Mouse (Mus musculus): ENCODE measurements around the gene Gm7358. TPM values are rescaled to one million over a fixed set of nuclear protein-coding genes. Genes with fewer than 3 reads are reported as not detected.
"Not testable (repeated sequence)": the region's sequence is repeated elsewhere in the genome, so short reads cannot be mapped to it uniquely, and the experiment has no call there.

Gene Gm7358
- polyA plus RNA-seq (2016; fragmentation: Nextera tagmentation; extraction: Ambion mirVana): not detected in 2 replicates

- 83% methylated on average over 1 of the region's 2 CpGs for WGBS
- H3K4me1 ChIP-seq (replicated peaks); H3K9ac ChIP-seq; H3K36me3 ChIP-seq; ATAC-seq (ENCODE audit: insufficient number of reproducible peaks, low FRiP score); H3K4me2 ChIP-seq; H3K27me3 ChIP-seq (replicated peaks); H3K27ac ChIP-seq (ENCODE audit: poor library complexity, severe bottlenecking); H3K9me3 ChIP-seq (replicated peaks); H3K4me3 ChIP-seq: not testable (repeated sequence)
These were observed at the start of gene Gm7358 for GRCm38 (mm10) chr17:14059431-14059830. Gene Gm7358, minus strand, starts transcription at chr17:14059531.

DNA sequence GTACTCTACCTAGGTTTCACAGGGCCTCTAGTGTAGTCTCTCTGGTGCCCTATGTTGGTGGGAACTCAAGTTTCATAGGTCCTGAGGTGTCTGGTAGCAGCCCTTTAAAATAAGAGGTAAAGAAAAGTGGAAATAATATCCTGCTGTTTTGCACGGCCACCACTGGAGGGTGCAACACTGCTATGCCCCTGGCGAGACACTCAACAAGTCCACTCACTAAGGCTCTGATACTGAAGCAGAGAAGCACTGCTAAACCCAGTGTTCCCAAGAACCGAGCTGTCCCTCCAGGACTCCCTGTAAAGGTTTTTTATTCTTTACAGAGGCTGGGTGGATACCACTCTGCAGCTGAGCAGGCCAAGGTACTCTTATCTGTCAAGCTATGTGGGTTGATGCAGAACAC, 43.7 kb upstream of the Gm7358 start:
- not testable (repeated sequence) for H3K9ac ChIP-seq; H3K4me3 ChIP-seq; H3K4me2 ChIP-seq; H3K4me1 ChIP-seq (replicated peaks); H3K36me3 ChIP-seq; H3K9me3 ChIP-seq (replicated peaks); ATAC-seq (ENCODE audit: insufficient number of reproducible peaks, low FRiP score); H3K27me3 ChIP-seq (replicated peaks); H3K27ac ChIP-seq (ENCODE audit: poor library complexity, severe bottlenecking)
- WGBS: 25% methylated on average over 3 of the region's 3 CpGs

DNA sequence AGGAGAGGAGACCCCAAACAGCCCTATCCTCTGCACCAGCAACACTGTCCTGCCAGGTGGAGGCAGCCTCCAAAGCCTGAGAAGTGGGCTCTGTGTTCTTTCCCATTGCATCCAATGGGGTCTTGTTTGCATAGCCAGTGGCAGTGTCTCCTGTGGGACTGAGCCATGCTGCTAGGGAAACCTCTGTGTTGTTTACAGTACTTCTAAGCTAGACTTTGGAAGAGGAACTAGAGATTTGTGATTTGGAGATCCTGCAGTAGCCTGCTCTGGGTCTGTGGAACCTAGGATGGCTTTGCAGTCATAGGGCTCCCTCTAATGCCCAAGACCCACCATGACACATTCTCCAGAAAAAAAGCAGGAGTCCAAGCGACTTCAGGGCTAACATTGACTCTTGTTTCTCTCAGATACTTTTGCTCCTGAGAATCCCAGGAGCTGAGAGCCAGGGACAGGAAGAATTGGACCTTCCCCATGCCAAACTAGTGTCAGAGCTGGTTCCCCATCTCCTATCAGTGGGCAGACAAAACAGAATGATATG, 42.2 kb upstream of the Gm7358 start:
- 8% methylated on average over 1 of the region's 1 CpGs for WGBS
- not testable (repeated sequence) for H3K36me3 ChIP-seq; ATAC-seq (ENCODE audit: insufficient number of reproducible peaks, low FRiP score); H3K4me1 ChIP-seq (replicated peaks); H3K9me3 ChIP-seq (replicated peaks); H3K4me2 ChIP-seq; H3K27ac ChIP-seq (ENCODE audit: poor library complexity, severe bottlenecking); H3K27me3 ChIP-seq (replicated peaks); H3K4me3 ChIP-seq; H3K9ac ChIP-seq

- H3K9ac ChIP-seq; ATAC-seq (ENCODE audit: insufficient number of reproducible peaks, low FRiP score); H3K9me3 ChIP-seq (replicated peaks); H3K4me3 ChIP-seq; H3K36me3 ChIP-seq; H3K27ac ChIP-seq (ENCODE audit: poor library complexity, severe bottlenecking); H3K4me1 ChIP-seq (replicated peaks); H3K27me3 ChIP-seq (replicated peaks); H3K4me2 ChIP-seq: not testable (repeated sequence)
- 32% methylated on average over 3 of the region's 3 CpGs for WGBS
These were observed 40.6 kb upstream of the Gm7358 start for GRCm38 (mm10) chr17:14099886-14100285.

- not testable (repeated sequence) for ATAC-seq (ENCODE audit: insufficient number of reproducible peaks, low FRiP score)
These were observed 34.8 kb upstream of the Gm7358 start for GRCm38 (mm10) chr17:14094165-14094564.

GRCm38 (mm10) chr17:14086629-14087028, 27.3 kb upstream of the Gm7358 start:
- not testable (repeated sequence) for H3K27me3 ChIP-seq (replicated peaks); ATAC-seq (ENCODE audit: insufficient number of reproducible peaks, low FRiP score); H3K27ac ChIP-seq (ENCODE audit: poor library complexity, severe bottlenecking); H3K4me1 ChIP-seq (replicated peaks); H3K9ac ChIP-seq; H3K9me3 ChIP-seq (replicated peaks); H3K4me2 ChIP-seq; H3K4me3 ChIP-seq; H3K36me3 ChIP-seq
- 7% methylated on average over 1 of the region's 1 CpGs for WGBS

More at GRCm38 (mm10) chr17:14094165-14094564, 34.8 kb upstream of the Gm7358 start:
- not testable (repeated sequence) for H3K4me2 ChIP-seq; H3K4me1 ChIP-seq (replicated peaks); H3K9me3 ChIP-seq (replicated peaks); H3K27me3 ChIP-seq (replicated peaks); H3K36me3 ChIP-seq; H3K9ac ChIP-seq; H3K27ac ChIP-seq (ENCODE audit: poor library complexity, severe bottlenecking); H3K4me3 ChIP-seq
- 56% methylated on average over 3 of the region's 7 CpGs for WGBS

GRCm38 (mm10) chr17:14041880-14042279, 17.5 kb downstream of the Gm7358 start:
- H3K9me3 ChIP-seq (replicated peaks); H3K27me3 ChIP-seq (replicated peaks); H3K27ac ChIP-seq (ENCODE audit: poor library complexity, severe bottlenecking); H3K9ac ChIP-seq; H3K4me1 ChIP-seq (replicated peaks); H3K4me3 ChIP-seq; ATAC-seq (ENCODE audit: insufficient number of reproducible peaks, low FRiP score); H3K4me2 ChIP-seq; H3K36me3 ChIP-seq: not testable (repeated sequence)
- 44% methylated on average over 1 of the region's 2 CpGs for WGBS

DNA sequence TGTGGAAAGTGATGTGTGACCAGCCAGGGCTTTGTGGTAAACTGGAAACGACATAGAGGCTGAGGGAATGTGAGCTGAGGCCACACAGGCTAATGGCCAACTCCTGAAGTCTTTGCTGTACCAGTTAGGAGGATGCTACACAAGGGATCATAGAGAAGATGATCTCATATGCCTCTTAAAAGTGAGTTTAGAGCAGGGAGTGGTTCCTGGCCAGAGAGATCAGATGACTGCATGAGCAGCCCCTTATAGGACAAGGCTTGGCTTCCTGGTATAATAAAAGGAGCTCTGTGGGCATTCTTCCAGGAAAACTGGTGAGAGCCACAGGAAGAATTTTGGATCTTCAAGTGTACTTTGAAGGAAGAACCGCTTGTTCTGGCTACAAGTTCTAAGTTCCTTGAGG, 22.3 kb downstream of the Gm7358 start:
- H3K9ac ChIP-seq; H3K36me3 ChIP-seq; H3K4me2 ChIP-seq; H3K27ac ChIP-seq (ENCODE audit: poor library complexity, severe bottlenecking); H3K9me3 ChIP-seq (replicated peaks); H3K4me1 ChIP-seq (replicated peaks); H3K27me3 ChIP-seq (replicated peaks); ATAC-seq (ENCODE audit: insufficient number of reproducible peaks, low FRiP score); H3K4me3 ChIP-seq: not testable (repeated sequence)
- 52% methylated on average over 1 of the region's 2 CpGs for WGBS

- not testable (repeated sequence) for H3K4me2 ChIP-seq; H3K36me3 ChIP-seq; H3K27me3 ChIP-seq (replicated peaks); H3K9me3 ChIP-seq (replicated peaks); H3K4me1 ChIP-seq (replicated peaks); ATAC-seq (ENCODE audit: insufficient number of reproducible peaks, low FRiP score); H3K4me3 ChIP-seq; H3K9ac ChIP-seq; H3K27ac ChIP-seq (ENCODE audit: poor library complexity, severe bottlenecking)
- 83% methylated on average over 4 of the region's 4 CpGs for WGBS
These were observed 23.2 kb downstream of the Gm7358 start for GRCm38 (mm10) chr17:14036113-14036512.

Other genes starting within 250 kb of the Gm7358 start
- gene Gm7168, start 111.2 kb downstream of the Gm7358 start, polyA plus RNA-seq (2016; fragmentation: Nextera tagmentation; extraction: Ambion mirVana): not detected in 2 replicates
- gene Gm7356, start 55.8 kb downstream of the Gm7358 start, polyA plus RNA-seq (2016; fragmentation: Nextera tagmentation; extraction: Ambion mirVana): not detected in 2 replicates
- gene Dact2, start 144.8 kb upstream of the Gm7358 start, polyA plus RNA-seq (2016; fragmentation: Nextera tagmentation; extraction: Ambion mirVana): 1.7 and 2.4 TPM in 2 replicates
- 30.7 and 31.4 TPM in 2 replicates for gene Smoc2, start 220.0 kb upstream of the Gm7358 start, polyA plus RNA-seq (2016; fragmentation: Nextera tagmentation; extraction: Ambion mirVana)